Mouse (Mus musculus): ENCODE measurements around the gene Zfp212.
"Not testable (repeated sequence)": the region's sequence is repeated elsewhere in the genome, so short reads cannot be mapped to it uniquely, and the experiment has no call there.

Zfp212 gene

GRCm38 (mm10) chr6:47943021-47943691 lies 22.9 kb downstream of the Zfp212 start:
- peak; percentile 67 to 78 for DNase-seq

- DNase-seq, result no peak
Measured at GRCm38 (mm10) chr6:47943721-47944120, 23.4 kb downstream of the Zfp212 start.

GRCm38 (mm10) chr6:47947388-47947787 lies 27.1 kb downstream of the Zfp212 start:
- no peak for DNase-seq

- peak; percentile 94 to 98 for DNase-seq
Measured at GRCm38 (mm10) chr6:47953191-47953726, 33.0 kb downstream of the Zfp212 start, which contains the start of gene Zfp956. Gene Zfp956, plus strand, starts transcription at chr6:47953390.

GRCm38 (mm10) chr6:47954425-47954824 lies 34.1 kb downstream of the Zfp212 start:
- DNase-seq, result no peak

- no peak for DNase-seq
Measured at GRCm38 (mm10) chr6:47957816-47958215, 37.5 kb downstream of the Zfp212 start.

GRCm38 (mm10) chr6:47960685-47961421 lies 40.6 kb downstream of the Zfp212 start:
- no peak for DNase-seq

- no peak for DNase-seq
Measured at GRCm38 (mm10) chr6:47963051-47963450, 42.8 kb downstream of the Zfp212 start.

- DNase-seq, result not testable (repeated sequence)
Measured at GRCm38 (mm10) chr6:47968166-47968565, 47.9 kb downstream of the Zfp212 start.

GRCm38 (mm10) chr6:47974599-47974998 lies 54.3 kb downstream of the Zfp212 start:
- DNase-seq, result no peak

GRCm38 (mm10) chr6:47978897-47979368 lies 58.7 kb downstream of the Zfp212 start:
- peak; percentile 75 to 81 for DNase-seq
